Mouse (Mus musculus) adrenal gland, adult 10 weeks (tissue): ENCODE measurements around the gene Rnase2a. TPM values are rescaled to one million over a fixed set of nuclear protein-coding genes. Genes with fewer than 3 reads are reported as not detected.

Experiments
- polyA plus RNA-seq: library from polyadenylated mRNA; stranded (reverse); fragments of 350-450 nt; fragmentation: Illumina TruSeq; extraction: RNeasy Lipid Tissue Mini Kit (QIAGEN cat#74804); gene quantifications from one replicate; pipeline ENCODE4 v1.2.3, GENCODE M21; 2014; ENCODE audit warnings: low read depth, low replicate concordance

Gene Rnase2a
- polyA plus RNA-seq = not detected

DNA sequence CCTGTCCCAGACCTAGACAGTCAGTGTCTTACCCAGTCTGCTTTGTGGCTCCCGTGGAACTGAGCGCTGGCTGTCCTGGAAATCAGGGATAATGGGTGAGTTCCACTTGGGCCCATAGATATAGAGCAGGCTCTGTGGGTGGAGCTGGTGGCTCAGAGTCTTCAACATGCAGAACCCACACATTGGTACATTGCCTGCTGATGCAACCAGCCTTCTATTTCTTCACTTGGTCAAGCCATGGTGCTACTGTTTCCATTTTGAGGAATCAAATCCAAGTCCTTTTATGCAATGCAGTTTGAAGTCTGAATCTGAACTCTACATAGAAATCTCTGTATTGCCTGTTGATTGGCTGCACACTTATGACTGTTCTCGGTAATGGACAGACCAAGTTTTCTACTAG, at the start of gene Rnase2a:
Rnase2a (minus strand) TSS at position 72 of the 400 bp plus-strand sequence.

Other genes with a start within 250 kb of the Rnase2a start
- 0.52 TPM for gene Rnase10, start 248.4 kb downstream of the Rnase2a start, polyA plus RNA-seq
- not detected for gene Rnase9, start 214.2 kb downstream of the Rnase2a start, polyA plus RNA-seq
- not detected for gene Rnase11, start 205.9 kb downstream of the Rnase2a start, polyA plus RNA-seq
- not detected for gene Rnase12, start 198.5 kb downstream of the Rnase2a start, polyA plus RNA-seq
- gene Olfr750, start 181.7 kb downstream of the Rnase2a start, polyA plus RNA-seq = not detected
- 152 TPM for gene Rnase4, start 165.0 kb downstream of the Rnase2a start, polyA plus RNA-seq
- gene Ang, start 165.0 kb downstream of the Rnase2a start, polyA plus RNA-seq = 0.76 TPM
- not detected for gene Eddm3b, start 141.7 kb downstream of the Rnase2a start, polyA plus RNA-seq
- gene Rnase6, start 132.2 kb downstream of the Rnase2a start, polyA plus RNA-seq = 2.6 TPM
- gene Rnase1, start 109.3 kb downstream of the Rnase2a start, polyA plus RNA-seq = 1.1 TPM
- gene Rnase2b, start 93.9 kb downstream of the Rnase2a start, polyA plus RNA-seq = not detected
- not detected for gene Ang2, start 57.0 kb downstream of the Rnase2a start, polyA plus RNA-seq
- gene Ear14, start 52.7 kb downstream of the Rnase2a start, polyA plus RNA-seq = not detected
- not detected for gene Gm7247, start 105.6 kb upstream of the Rnase2a start, polyA plus RNA-seq
- gene Vmn2r88, start 154.7 kb upstream of the Rnase2a start, polyA plus RNA-seq = not detected
- gene Vmn2r89, start 195.7 kb upstream of the Rnase2a start, polyA plus RNA-seq = not detected